Mouse (Mus musculus): ENCODE results near the gene Saysd1. TPM values are rescaled to one million over a fixed set of nuclear protein-coding genes. Genes with fewer than 3 reads are reported as not detected.

Gene Saysd1
- polyA plus RNA-seq, 1 experiment from 2014 or later: 18.1 TPM

GRCm38 (mm10) chr14:20175114-20175513, 36.8 kb upstream of the Saysd1 start:
- no peak for ATAC-seq (replicated peaks; ENCODE audit: low FRiP score, low read depth)
- no peak overlapping the region for H3K4me2 ChIP-seq (ENCODE audit: low read length)
- no peaks in the 10 kb centered on the region for H3K27me3 ChIP-seq (ENCODE audit: insufficient read depth, low read length)
- no peak overlapping the region for H3K9ac ChIP-seq (ENCODE audit: low read depth, low read length)
- WGBS: 92% methylated on average over 7 of the region's 7 CpGs
- H3K9me3 ChIP-seq (replicated peaks; ENCODE audit: low read length): no peaks in the 10 kb centered on the region
- H3K27ac ChIP-seq: no peak overlapping the region
- no peak for DNase-seq (ENCODE audit: low spot score)
- no peak overlapping the region for H3K4me3 ChIP-seq (replicated peaks; ENCODE audit: low read depth, low read length)
- peaks cover 5% of the 10 kb centered on the region; the same call in 1 of the 2 replicates for H3K4me1 ChIP-seq (replicated peaks; ENCODE audit: insufficient read depth, low read length)
- no peak for TF ChIP-seq CTCF (IDR thresholded peaks at IDR 0.05; ENCODE audit: low read depth)
- H3K36me3 ChIP-seq (ENCODE audit: insufficient read depth, low read length): no peaks in the 10 kb centered on the region

- Histone ChIP-seq H3K4me1 (replicated peaks; ENCODE audit: insufficient read depth, low read length) (0 out of 2 replicates have a peak, but pooled peaks cover 4% of the 10 kb centered on the region), H3K4me3 (replicated peaks; ENCODE audit: low read depth, low read length) (no peak overlapping the region), H3K9me3 (replicated peaks; ENCODE audit: low read length) (no peaks in the 10 kb centered on the region), H3K4me2 (ENCODE audit: low read length) (no peak overlapping the region), H3K27ac (no peak overlapping the region), H3K9ac (ENCODE audit: low read depth, low read length) (no peak overlapping the region), H3K36me3 (ENCODE audit: insufficient read depth, low read length) (no peaks in the 10 kb centered on the region), H3K27me3 (ENCODE audit: insufficient read depth, low read length) (no peaks in the 10 kb centered on the region)
- 87% methylated on average over 6 of the region's 6 CpGs for WGBS
- ATAC-seq (replicated peaks; ENCODE audit: low FRiP score, low read depth): no peak
- DNase-seq (ENCODE audit: low spot score): no peak
- no peak for TF ChIP-seq CTCF (IDR thresholded peaks at IDR 0.05; ENCODE audit: low read depth)
These were observed 36.4 kb upstream of the Saysd1 start for GRCm38 (mm10) chr14:20174696-20175095.

DNA sequence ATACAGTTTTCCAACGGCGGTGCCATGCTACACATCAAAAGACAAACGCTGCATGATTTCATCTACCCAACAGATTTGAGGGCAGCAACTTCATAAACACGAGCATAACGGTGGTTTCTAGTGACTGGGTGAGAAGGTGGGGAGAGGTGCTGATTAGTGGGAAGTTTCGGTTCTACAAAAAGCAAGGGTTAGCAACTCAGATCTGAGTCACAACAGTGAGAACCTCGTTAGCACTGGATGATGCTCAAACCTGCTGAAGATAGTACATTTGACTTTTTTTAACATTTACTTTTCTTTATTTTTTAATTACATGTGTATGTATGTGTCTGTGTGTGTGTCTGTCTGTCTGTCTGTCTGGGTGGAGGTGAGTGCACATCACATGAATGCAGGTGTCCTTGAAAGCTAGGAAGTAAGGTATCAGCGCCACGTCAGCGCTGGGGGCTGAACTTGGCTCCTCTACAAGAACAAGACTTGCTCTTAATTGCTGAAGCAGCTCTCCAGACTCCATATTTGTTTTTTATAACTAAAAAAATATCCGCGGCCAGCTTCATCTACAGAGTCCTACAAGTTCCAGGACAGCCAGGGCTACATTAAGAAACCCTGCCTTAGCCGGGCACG, 35.6 kb upstream of the Saysd1 start:
- WGBS: 91% methylated on average over 14 of the region's 14 CpGs
- Histone ChIP-seq H3K9ac (ENCODE audit: low read depth, low read length) (no peak overlapping the region), H3K9me3 (replicated peaks; ENCODE audit: low read length) (no peaks in the 10 kb centered on the region), H3K27me3 (ENCODE audit: insufficient read depth, low read length) (no peaks in the 10 kb centered on the region), H3K4me3 (replicated peaks; ENCODE audit: low read depth, low read length) (no peak overlapping the region), H3K36me3 (ENCODE audit: insufficient read depth, low read length) (no peaks in the 10 kb centered on the region), H3K4me1 (replicated peaks; ENCODE audit: insufficient read depth, low read length) (0 out of 2 replicates have a peak, but pooled peaks cover 4% of the 10 kb centered on the region), H3K4me2 (ENCODE audit: low read length) (no peak overlapping the region), H3K27ac (no peak overlapping the region)
- no peak for ATAC-seq (replicated peaks; ENCODE audit: low FRiP score, low read depth)
- TF ChIP-seq CTCF (IDR thresholded peaks at IDR 0.05; ENCODE audit: low read depth): no peak
- DNase-seq (ENCODE audit: low spot score): no peak

- no peaks in the 10 kb centered on the region for H3K27me3 ChIP-seq (ENCODE audit: insufficient read depth, low read length)
- WGBS: 43% methylated on average over 4 of the region's 4 CpGs
- H3K4me2 ChIP-seq (ENCODE audit: low read length): no peak overlapping the region
- H3K36me3 ChIP-seq (ENCODE audit: insufficient read depth, low read length): no peaks in the 10 kb centered on the region
- H3K4me1 ChIP-seq (replicated peaks; ENCODE audit: insufficient read depth, low read length): 0 out of 2 replicates have a peak, but pooled peaks cover 5% of the 10 kb centered on the region
- no peak overlapping the region for H3K9ac ChIP-seq (ENCODE audit: low read depth, low read length)
- no peak overlapping the region for H3K4me3 ChIP-seq (replicated peaks; ENCODE audit: low read depth, low read length)
- H3K9me3 ChIP-seq (replicated peaks; ENCODE audit: low read length): no peaks in the 10 kb centered on the region
- DNase-seq (ENCODE audit: low spot score) (peak; percentile 28), ATAC-seq (replicated peaks; ENCODE audit: low FRiP score, low read depth) (no peak)
- no peak for TF ChIP-seq CTCF (IDR thresholded peaks at IDR 0.05; ENCODE audit: low read depth)
- no peak overlapping the region; the same call in 1 of the 2 replicates for H3K27ac ChIP-seq
These were observed 34.6 kb upstream of the Saysd1 start for GRCm38 (mm10) chr14:20172924-20173323.

- H3K9ac ChIP-seq (ENCODE audit: low read depth, low read length): no peak overlapping the region
- H3K9me3 ChIP-seq (replicated peaks; ENCODE audit: low read length): no peaks in the 10 kb centered on the region
- no peak for TF ChIP-seq CTCF (IDR thresholded peaks at IDR 0.05; ENCODE audit: low read depth)
- no peak overlapping the region for H3K4me2 ChIP-seq (ENCODE audit: low read length)
- ATAC-seq (replicated peaks; ENCODE audit: low FRiP score, low read depth) (no peak), DNase-seq (ENCODE audit: low spot score) (no peak)
- WGBS: 44% methylated on average over 5 of the region's 5 CpGs
- no peaks in the 10 kb centered on the region for H3K36me3 ChIP-seq (ENCODE audit: insufficient read depth, low read length)
- 0 out of 2 replicates have a peak, but pooled peaks cover 10% of the 10 kb centered on the region for H3K4me1 ChIP-seq (replicated peaks; ENCODE audit: insufficient read depth, low read length)
- no peaks in the 10 kb centered on the region for H3K27me3 ChIP-seq (ENCODE audit: insufficient read depth, low read length)
- no peak overlapping the region for H3K4me3 ChIP-seq (replicated peaks; ENCODE audit: low read depth, low read length)
- H3K27ac ChIP-seq: no peak overlapping the region
These were observed 34.2 kb upstream of the Saysd1 start for GRCm38 (mm10) chr14:20172509-20172908.

DNA sequence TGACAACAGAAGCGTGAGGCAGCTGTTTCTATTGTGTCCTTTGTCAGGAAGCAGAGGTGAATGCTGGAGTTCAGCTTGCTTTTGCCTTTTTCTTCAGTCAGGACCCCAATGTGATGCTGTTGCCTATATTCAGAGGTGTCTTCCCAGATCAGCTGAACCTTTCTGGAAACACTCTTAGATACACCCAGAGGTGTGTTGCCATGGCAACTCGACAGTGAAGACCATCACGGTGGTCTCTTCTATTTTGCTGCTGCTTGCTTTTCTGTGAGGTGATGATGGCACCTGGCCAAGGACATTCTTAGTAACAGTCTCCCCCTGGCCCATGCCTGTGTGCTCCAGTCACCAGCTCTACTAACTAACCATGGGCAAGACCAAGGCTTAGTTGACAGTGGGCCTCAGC, 33.5 kb upstream of the Saysd1 start:
- Histone ChIP-seq H3K27me3 (ENCODE audit: insufficient read depth, low read length) (no peaks in the 10 kb centered on the region), H3K27ac (no peak overlapping the region), H3K4me2 (ENCODE audit: low read length) (no peak overlapping the region), H3K4me3 (replicated peaks; ENCODE audit: low read depth, low read length) (no peak overlapping the region), H3K4me1 (replicated peaks; ENCODE audit: insufficient read depth, low read length) (peaks cover 16% of the 10 kb centered on the region; the same call in 1 of the 2 replicates), H3K9ac (ENCODE audit: low read depth, low read length) (no peak overlapping the region), H3K36me3 (ENCODE audit: insufficient read depth, low read length) (no peaks in the 10 kb centered on the region), H3K9me3 (replicated peaks; ENCODE audit: low read length) (no peaks in the 10 kb centered on the region)
- WGBS: 82% methylated on average over 3 of the region's 3 CpGs
- no peak for TF ChIP-seq CTCF (IDR thresholded peaks at IDR 0.05; ENCODE audit: low read depth)
- no peak for ATAC-seq (replicated peaks; ENCODE audit: low FRiP score, low read depth)
- DNase-seq (ENCODE audit: low spot score): no peak

GRCm38 (mm10) chr14:20169251-20169650, 30.9 kb upstream of the Saysd1 start:
- Histone ChIP-seq H3K4me1 (replicated peaks; ENCODE audit: insufficient read depth, low read length) (peaks cover 32% of the 10 kb centered on the region), H3K27ac (no peak overlapping the region), H3K9ac (ENCODE audit: low read depth, low read length) (no peak overlapping the region), H3K9me3 (replicated peaks; ENCODE audit: low read length) (no peaks in the 10 kb centered on the region), H3K36me3 (ENCODE audit: insufficient read depth, low read length) (no peaks in the 10 kb centered on the region), H3K4me2 (ENCODE audit: low read length) (no peak overlapping the region), H3K4me3 (replicated peaks; ENCODE audit: low read depth, low read length) (no peak overlapping the region), H3K27me3 (ENCODE audit: insufficient read depth, low read length) (no peaks in the 10 kb centered on the region)
- DNase-seq (ENCODE audit: low spot score): no peak
- 88% methylated on average over 4 of the region's 4 CpGs for WGBS
- no peak for ATAC-seq (replicated peaks; ENCODE audit: low FRiP score, low read depth)
- TF ChIP-seq CTCF (IDR thresholded peaks at IDR 0.05; ENCODE audit: low read depth): no peak

Measured in kidney, postnatal 0 days (tissue).